Mouse (Mus musculus) kidney, embryonic 14.5 days (tissue): ENCODE measurements around the gene Pth2. TPM values are rescaled to one million over a fixed set of nuclear protein-coding genes. Genes with fewer than 3 reads are reported as not detected.

Experiments
- ATAC-seq: fragments of 200-750 bp; cut with Nextera tagmentation; 2 replicates; pipeline ENCODE4 v1.8.0; 2017; ENCODE audit warnings: moderate number of reproducible peaks, mild to moderate bottlenecking, moderate TSS enrichment, moderate library complexity; ENCODE audit not compliant: low FRiP score, low TSS enrichment
- H3K27ac ChIP-seq: fragments of 300-500 bp; sonication (generic); 2 replicates; pipeline ENCODE4 v1.5.1; 2014; ENCODE audit warnings: low read depth, mild to moderate bottlenecking, low read length, moderate library complexity, mixed read lengths
- H3K27me3 ChIP-seq: fragments of 300-500 bp; sonication (generic); 2 replicates; pipeline ENCODE4 v1.6.1; 2014; ENCODE audit warnings: mild to moderate bottlenecking, low read length; ENCODE audit not compliant: control insufficient read depth, insufficient read depth
- H3K36me3 ChIP-seq: fragments of 300-500 bp; sonication (generic); 2 replicates; pipeline ENCODE4 v1.6.1; 2014; ENCODE audit warnings: low read length, mixed read lengths; ENCODE audit not compliant: control insufficient read depth, insufficient read depth
- H3K4me1 ChIP-seq: fragments of 300-500 bp; sonication (generic); 2 replicates; pipeline ENCODE4 v1.6.1; 2014; ENCODE audit warnings: low read length, mixed read lengths; ENCODE audit not compliant: control insufficient read depth, insufficient read depth
- H3K4me2 ChIP-seq: fragments of 300-500 bp; sonication (generic); replicated peaks from 2 replicates; pipeline ENCODE4 v1.6.1; 2014; ENCODE audit warnings: low read depth, mild to moderate bottlenecking, low read length
- H3K4me3 ChIP-seq: fragments of 300-500 bp; sonication (generic); 2 replicates; pipeline ENCODE4 v1.5.1; 2014; ENCODE audit warnings: mild to moderate bottlenecking, low read length
- H3K9ac ChIP-seq: fragments of 300-500 bp; sonication (generic); 2 replicates; pipeline ENCODE4 v1.6.1; 2014; ENCODE audit warnings: low read depth, mild to moderate bottlenecking, low read length, moderate library complexity
- H3K9me3 ChIP-seq: fragments of 300-500 bp; sonication (generic); 2 replicates; pipeline ENCODE4 v1.6.1; 2016; ENCODE audit warnings: low read length; ENCODE audit not compliant: control insufficient read depth
- WGBS: fragments of 180-500 bp; shearing (Covaris S2); extraction: QIAGEN DNeasy Blood & Tissue Kit; methylation state at CpG from one replicate; pipeline ENCODE4 v1.1.7; 2014; 5-methylcytosine and 5-hydroxymethylcytosine counted together
- polyA plus RNA-seq: library from polyadenylated mRNA; unstranded; fragments of >200 nt; fragmentation: Nextera tagmentation; extraction: Ambion mirVana; gene quantifications from 2 replicates; pipeline ENCODE4 v1.2.1, GENCODE M21; 2014

Gene Pth2
- polyA plus RNA-seq, 1 experiment from 2014 or later, result not detected

GRCm38 (mm10) chr7:45174567-45175280 is 6.1 kb upstream of the Pth2 start:
- ATAC-seq, result no peak
- peaks cover 5% of the 10 kb centered on the region; the same call in 1 of the 2 replicates for H3K4me1 ChIP-seq
- peaks cover 9% of the 10 kb centered on the region for H3K9me3 ChIP-seq
- H3K9ac ChIP-seq, result no peak overlapping the region
- 0 out of 2 replicates have a peak overlapping the region, but pooled peaks have one; percentile 4 for H3K4me2 ChIP-seq
- no peak overlapping the region for H3K4me3 ChIP-seq
- no peaks in the 10 kb centered on the region for H3K36me3 ChIP-seq
- WGBS, result 3% methylated on average over 28 of the region's 29 CpGs
- H3K27ac ChIP-seq, result no peak overlapping the region
- H3K27me3 ChIP-seq, result peaks cover 63% of the 10 kb centered on the region

- Histone ChIP-seq H3K9me3 (peaks cover 2% of the 10 kb centered on the region), H3K27me3 (peaks cover 69% of the 10 kb centered on the region), H3K4me3 (no peak overlapping the region), H3K4me1 (peaks cover 5% of the 10 kb centered on the region; the same call in 1 of the 2 replicates), H3K9ac (no peak overlapping the region), H3K4me2 (no peak overlapping the region), H3K36me3 (no peaks in the 10 kb centered on the region), H3K27ac (no peak overlapping the region)
- ATAC-seq, result no peak
- 2% methylated on average over 13 of the region's 13 CpGs for WGBS
These were observed 5.4 kb upstream of the Pth2 start for GRCm38 (mm10) chr7:45175398-45175797.

GRCm38 (mm10) chr7:45175929-45176328 is 4.9 kb upstream of the Pth2 start:
- H3K27me3 ChIP-seq, result peaks cover 75% of the 10 kb centered on the region
- H3K4me1 ChIP-seq, result peaks cover 5% of the 10 kb centered on the region; the same call in 1 of the 2 replicates
- peak overlapping the region; percentile 21 for H3K4me3 ChIP-seq
- no peaks in the 10 kb centered on the region; the same call in 1 of the 2 replicates for H3K9me3 ChIP-seq
- no peaks in the 10 kb centered on the region for H3K36me3 ChIP-seq
- peak overlapping the region; percentile 26 for H3K4me2 ChIP-seq
- H3K27ac ChIP-seq, result no peak overlapping the region
- WGBS, result 3% methylated on average over 19 of the region's 23 CpGs
- ATAC-seq, result no peak
- H3K9ac ChIP-seq, result 0 out of 2 replicates have a peak overlapping the region, but pooled peaks have one; percentile 7

GRCm38 (mm10) chr7:45176356-45176755 is 4.4 kb upstream of the Pth2 start:
- H3K4me2 ChIP-seq, result peak overlapping the region; percentile 26
- H3K9ac ChIP-seq, result 0 out of 2 replicates have a peak overlapping the region, but pooled peaks have one; percentile 7
- H3K4me1 ChIP-seq, result peaks cover 5% of the 10 kb centered on the region; the same call in 1 of the 2 replicates
- no peak overlapping the region for H3K27ac ChIP-seq
- WGBS, result 2% methylated on average over 30 of the region's 31 CpGs
- ATAC-seq, result no peak
- peak overlapping the region; percentile 21 for H3K4me3 ChIP-seq
- H3K36me3 ChIP-seq, result no peaks in the 10 kb centered on the region
- H3K9me3 ChIP-seq, result no peaks in the 10 kb centered on the region
- peaks cover 79% of the 10 kb centered on the region for H3K27me3 ChIP-seq

- 25% methylated on average over 7 of the region's 7 CpGs for WGBS
- Histone ChIP-seq H3K9me3 (no peaks in the 10 kb centered on the region), H3K9ac (no peak overlapping the region), H3K27me3 (peaks cover 95% of the 10 kb centered on the region), H3K4me3 (no peak overlapping the region), H3K4me1 (peaks cover 9% of the 10 kb centered on the region; the same call in 1 of the 2 replicates), H3K36me3 (no peaks in the 10 kb centered on the region), H3K27ac (no peak overlapping the region), H3K4me2 (no peak overlapping the region)
- no peak for ATAC-seq
These were observed 2.2 kb upstream of the Pth2 start for GRCm38 (mm10) chr7:45178550-45178949.

- 28% methylated on average over 7 of the region's 7 CpGs for WGBS
These were observed 1.3 kb upstream of the Pth2 start, which contains the start of gene Gfy for GRCm38 (mm10) chr7:45179469-45179868. TSS of gene Gfy (minus strand) at chr7:45179569.

GRCm38 (mm10) chr7:45181540-45181939 is 745 bp downstream of the Pth2 start:
- Histone ChIP-seq H3K27ac (no peak overlapping the region), H3K36me3 (no peaks in the 10 kb centered on the region), H3K4me1 (peaks cover 5% of the 10 kb centered on the region; the same call in 1 of the 2 replicates), H3K4me3 (peak overlapping the region; percentile 1; the same call in 1 of the 2 replicates), H3K9ac (no peak overlapping the region), H3K9me3 (no peaks in the 10 kb centered on the region), H3K27me3 (peaks cover 92% of the 10 kb centered on the region), H3K4me2 (no peak overlapping the region)
- ATAC-seq, result no peak
- WGBS, result 5% methylated on average over 29 of the region's 35 CpGs

More at GRCm38 (mm10) chr7:45179469-45179868, 1.3 kb upstream of the Pth2 start, which contains the start of gene Gfy:
- no peaks in the 10 kb centered on the region for H3K36me3 ChIP-seq
- no peak within 1 kb of the TSS for H3K27ac ChIP-seq
- no peaks in the 10 kb centered on the region for H3K9me3 ChIP-seq
- peaks cover 9% of the 10 kb centered on the region; the same call in 1 of the 2 replicates for H3K4me1 ChIP-seq
- no peak within 1 kb of the TSS for H3K9ac ChIP-seq
- peaks cover 97% of the 10 kb centered on the region for H3K27me3 ChIP-seq
- no peak within 1 kb of the TSS for H3K4me2 ChIP-seq
- H3K4me3 ChIP-seq, result no peak within 1 kb of the TSS
- no peak for ATAC-seq

- Histone ChIP-seq H3K36me3 (no peaks in the 10 kb centered on the region), H3K27ac (no peak overlapping the region), H3K4me1 (peaks cover 5% of the 10 kb centered on the region; the same call in 1 of the 2 replicates), H3K9ac (peak overlapping the region; percentile 13; the same call in 1 of the 2 replicates), H3K4me2 (peak overlapping the region; percentile 38), H3K27me3 (peaks cover 87% of the 10 kb centered on the region), H3K9me3 (no peaks in the 10 kb centered on the region), H3K4me3 (peak overlapping the region; percentile 20)
- under 1% methylated on average over 34 of the region's 34 CpGs for WGBS
- peak; percentile 89 for ATAC-seq
These were observed 1.4 kb downstream of the Pth2 start for GRCm38 (mm10) chr7:45182199-45182601.

- ATAC-seq, result peak; percentile 64
- Histone ChIP-seq H3K27ac (no peak overlapping the region), H3K27me3 (peaks cover 83% of the 10 kb centered on the region), H3K4me2 (peak overlapping the region; percentile 38), H3K4me3 (peak overlapping the region; percentile 20), H3K36me3 (no peaks in the 10 kb centered on the region), H3K9ac (peak overlapping the region; percentile 13; the same call in 1 of the 2 replicates), H3K9me3 (no peaks in the 10 kb centered on the region), H3K4me1 (peaks cover 5% of the 10 kb centered on the region; the same call in 1 of the 2 replicates)
- WGBS, result 8% methylated on average over 11 of the region's 11 CpGs
These were observed 1.8 kb downstream of the Pth2 start for GRCm38 (mm10) chr7:45182606-45183005.
